Mouse (Mus musculus) T-helper 17 cell (primary cell): ENCODE measurements at regions not wholly inside any gene's neighbourhood (a gene's known extent, or its start where the extent isn't known, plus 50 kb on each side); places are given as distances from the start of the nearest gene placed in this dataset.

ENCODE experiments used
- in situ Hi-C, 2 experiments: fragments of 300-600 bp; cut with MboI, MseI; formaldehyde crosslinking; loops; 1 replicate in 1 of 2; 2 replicates in 1 of 2; pipeline ENCODE4 v1.15.1; 2025; ENCODE audit warnings: high pct_unique_total_duplicates in 2 of 2

DNA sequence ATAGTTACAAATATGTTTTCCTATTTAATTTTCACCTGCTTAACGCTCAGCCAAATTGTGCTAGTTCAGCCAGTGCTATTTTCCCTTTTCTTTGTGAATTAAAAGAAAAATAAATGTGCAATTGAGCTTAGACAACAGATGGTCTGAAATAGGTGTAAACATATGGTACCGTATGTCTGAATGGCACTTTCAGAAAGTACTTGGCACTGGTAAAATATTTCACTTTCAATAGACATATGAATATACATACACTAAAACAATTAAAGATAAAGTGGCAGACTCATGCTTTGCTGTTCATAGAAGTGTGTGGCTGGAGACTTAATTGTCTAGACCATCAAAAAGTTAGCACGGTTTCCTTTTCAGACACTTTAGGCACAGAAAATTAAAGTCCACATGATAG, 794.8 kb upstream of the Slitrk1 start:
- in situ Hi-C loops = loop anchor here in 1 of 2 experiments (10.0 kb wide), 1 partner anchor 194 kb away; no protein-coding TSS in a partner anchor

DNA sequence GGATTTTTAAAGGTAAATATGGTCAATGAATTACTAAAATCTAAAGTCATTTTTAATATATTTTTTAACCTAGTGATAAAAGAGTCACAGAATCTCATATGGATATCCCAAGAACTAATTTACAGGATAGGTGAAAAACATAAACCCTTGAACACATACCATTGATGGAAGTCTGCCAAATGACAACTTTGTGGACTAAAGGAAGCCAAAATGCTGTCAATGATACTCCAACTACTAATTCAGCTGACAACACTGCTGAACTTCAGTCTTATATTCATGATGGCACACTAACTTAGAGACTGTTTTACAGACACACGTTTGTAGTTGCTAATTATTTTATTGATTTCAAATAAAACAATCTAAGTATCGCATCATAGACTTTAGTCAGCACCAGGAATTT, 786.3 kb upstream of the Slitrk1 start:
- in situ Hi-C loops = loop anchor here in 1 of 2 experiments (10.0 kb wide), 1 partner anchor 185 kb away; no protein-coding TSS in a partner anchor

DNA sequence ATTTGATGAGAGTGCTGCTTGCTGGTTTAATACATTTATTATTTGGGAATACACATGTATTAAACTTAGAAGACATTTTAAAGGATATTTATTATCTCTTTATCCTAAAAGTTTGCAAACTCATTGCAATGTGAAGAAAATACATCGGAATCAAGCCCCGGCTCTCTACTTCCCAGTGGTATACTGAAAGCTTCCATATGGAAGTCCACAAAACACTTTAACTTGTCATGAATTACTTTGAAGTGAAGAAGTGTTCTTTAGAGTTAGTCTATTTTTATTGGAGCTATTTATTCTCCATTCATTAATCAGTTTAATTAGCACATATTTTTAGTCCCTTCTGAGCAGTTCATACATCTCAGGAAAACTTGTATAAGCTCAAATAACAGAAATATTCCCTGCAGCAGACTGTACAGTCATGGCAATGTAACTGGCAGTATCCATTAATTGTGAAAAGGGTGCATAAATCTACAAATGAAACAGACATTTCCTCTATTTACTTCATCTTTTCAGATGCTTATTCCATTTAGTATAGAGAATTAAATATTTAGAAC, 754.7 kb upstream of the Slitrk1 start:
- in situ Hi-C loops = no loop called here

DNA sequence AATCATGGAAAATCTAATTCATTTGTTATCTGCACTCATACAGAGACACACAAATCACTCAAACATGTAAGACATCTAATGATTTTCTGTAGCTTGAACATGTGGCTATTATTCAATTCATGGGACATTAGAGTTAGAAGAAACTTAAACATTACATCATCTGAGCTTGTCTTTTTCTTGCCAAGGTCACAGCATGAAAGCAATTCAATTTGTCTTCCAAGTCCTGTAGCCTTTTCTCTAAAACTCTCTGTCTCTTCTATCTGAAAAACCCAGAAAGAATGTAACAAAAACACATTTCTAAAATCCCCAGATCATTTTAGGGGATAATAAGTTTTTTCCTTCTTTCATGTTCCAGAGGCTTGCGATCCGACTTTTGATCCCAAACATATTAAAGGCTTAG, 754.1 kb upstream of the Slitrk1 start:
- in situ Hi-C loops = no loop called here

- in situ Hi-C loops = no loop called here
These were observed 749.6 kb upstream of the Slitrk1 start for GRCm38 (mm10) chr14:109663503-109664039.

DNA sequence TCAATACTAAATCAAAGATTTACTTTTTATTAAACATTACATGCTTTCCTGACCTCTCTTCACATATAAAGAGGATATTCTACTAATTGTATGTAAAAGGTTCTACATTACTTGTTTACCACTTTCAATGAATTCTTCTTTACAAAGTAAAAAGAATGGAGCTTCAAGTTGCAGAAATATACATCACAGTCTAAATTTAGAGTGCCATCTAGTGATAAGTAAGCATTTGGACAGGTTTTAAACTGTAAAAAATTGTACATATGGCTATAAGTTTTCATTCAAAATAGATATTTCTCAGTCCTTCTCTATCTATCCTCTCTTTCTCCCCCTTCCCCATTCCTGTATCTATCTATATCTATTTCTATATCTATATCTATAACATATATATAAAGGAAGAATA, 746.4 kb upstream of the Slitrk1 start:
- in situ Hi-C loops = no loop called here

GRCm38 (mm10) chr14:109648536-109648935, 734.6 kb upstream of the Slitrk1 start:
- in situ Hi-C loops = no loop called here
